Mouse (Mus musculus): ENCODE data around the gene Kcnj12.

DNA sequence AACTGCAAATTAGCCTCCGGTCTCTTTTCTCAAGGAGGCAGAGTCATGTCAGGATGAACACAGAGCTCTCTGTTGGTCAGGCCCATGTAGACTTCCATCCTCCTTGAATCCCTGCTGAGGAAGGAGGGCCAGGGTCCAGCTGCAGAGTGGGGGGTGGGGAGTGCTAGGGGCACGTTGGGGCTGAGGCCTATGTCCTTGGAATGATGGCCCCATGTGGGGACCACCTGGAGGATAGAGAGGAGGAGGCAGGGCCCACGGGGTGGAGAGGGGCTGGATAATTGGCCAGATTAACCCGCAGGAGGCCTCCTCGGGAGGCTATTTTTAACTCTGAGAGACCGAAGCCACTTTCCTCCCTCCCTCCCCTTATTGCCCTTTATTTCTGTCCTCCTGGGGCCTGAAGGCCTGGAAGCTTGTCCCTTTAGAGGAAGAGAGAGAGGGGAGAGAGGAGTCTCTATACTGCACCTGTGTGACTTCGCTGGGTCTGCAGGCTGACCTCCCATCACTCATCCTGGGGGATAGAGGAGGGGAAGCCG, 5.4 kb upstream of the Kcnj12 start:
- TF ChIP-seq POLR2A (IDR thresholded peaks at IDR 0.05; ENCODE audit: insufficient read length, low read depth) (no peak), MAX (IDR thresholded peaks at IDR 0.05; ENCODE audit: low read depth) (no peak), USF1 (IDR thresholded peaks at IDR 0.05; ENCODE audit: low read depth) (no peak), TCF12 (IDR thresholded peaks at IDR 0.05; ENCODE audit: insufficient read depth, poor library complexity, severe bottlenecking) (no peak), MYOG (IDR thresholded peaks at IDR 0.05; ENCODE audit: control insufficient read depth in 1 of 3, insufficient read depth in 1 of 3, insufficient read length in 2 of 3, low read depth in 2 of 3) (no peak), MYOD1 (IDR thresholded peaks at IDR 0.05; ENCODE audit: control insufficient read depth in 1 of 3, insufficient read length in 2 of 3, low read depth in 2 of 3) (no peak), TCF3 (IDR thresholded peaks at IDR 0.05; ENCODE audit: insufficient read length, low read depth) (no peak), E2F4 (IDR thresholded peaks at IDR 0.05; ENCODE audit: insufficient read depth) (no peak)
